Mouse (Mus musculus) layer of hippocampus, adult 18-20 months (tissue): ENCODE measurements around the gene AF067061. TPM values are rescaled to one million over a fixed set of nuclear protein-coding genes. Genes with fewer than 3 reads are reported as not detected.

Experiments used
- total RNA-seq, 2 experiments: library from RNA; stranded (reverse); gene quantifications; 2 replicates each; pipeline ENCODE4 v1.2.3; 2021

Gene AF067061
- total RNA-seq, 2 experiments from 2014 or later, result not detected

Other genes with a start within 250 kb of the AF067061 start
- gene Gm36079, start 236.1 kb upstream of the AF067061 start, total RNA-seq, result not detected
- under 1 TPM in 1 of 2 experiments, not detected in 1; 0.40 TPM for gene Gm21188, start 210.9 kb upstream of the AF067061 start, total RNA-seq
- gene Gm20767, start 122.9 kb upstream of the AF067061 start, total RNA-seq, result not detected
- not detected for gene Gm21818, start 90.7 kb upstream of the AF067061 start, total RNA-seq
- not detected for gene Gm21762, start 47.2 kb upstream of the AF067061 start, total RNA-seq
- not detected for gene Gm21731, start 24.0 kb upstream of the AF067061 start, total RNA-seq
- gene BC147527, start 37.3 kb downstream of the AF067061 start, total RNA-seq, result not detected
- not detected for gene Tcstv3, start 53.8 kb downstream of the AF067061 start, total RNA-seq